Mouse (Mus musculus): Measurements from ENCODE around the gene Mamld1.

The Mamld1 gene

GRCm38 (mm10) chrX:71053246-71053645, 3.2 kb downstream of the Mamld1 start:
- no peaks in the 10 kb centered on the region for H3K36me3 ChIP-seq (ENCODE audit: insufficient read depth, low read length)
- no peaks in the 10 kb centered on the region for H3K9me3 ChIP-seq (ENCODE audit: low read length)
- H3K27me3 ChIP-seq (ENCODE audit: insufficient read depth, low read length), result peaks cover 35% of the 10 kb centered on the region
- H3K4me3 ChIP-seq (replicated peaks; ENCODE audit: low read length), result no peak overlapping the region
- TF ChIP-seq NANOG (IDR thresholded peaks at IDR 0.05; ENCODE audit: borderline replicate concordance, low read length) (no peak), POU5F1 (IDR thresholded peaks at IDR 0.05; ENCODE audit: borderline replicate concordance, low read length) (no peak), CTCF (conservative IDR thresholded peaks at IDR 0.05; ENCODE audit: low read length) (no peak)
- H3K4me1 ChIP-seq (replicated peaks; ENCODE audit: low read depth, low read length), result peaks cover 7% of the 10 kb centered on the region

- H3K4me3 ChIP-seq (replicated peaks; ENCODE audit: low read length), result no peak overlapping the region
- TF ChIP-seq NANOG (IDR thresholded peaks at IDR 0.05; ENCODE audit: borderline replicate concordance, low read length) (no peak), CTCF (conservative IDR thresholded peaks at IDR 0.05; ENCODE audit: low read length) (no peak)
- H3K9me3 ChIP-seq (ENCODE audit: low read length), result no peaks in the 10 kb centered on the region
- 0 out of 2 replicates have a peak, but pooled peaks cover 4% of the 10 kb centered on the region for H3K27me3 ChIP-seq (ENCODE audit: insufficient read depth, low read length)
- H3K4me1 ChIP-seq (replicated peaks; ENCODE audit: low read depth, low read length), result no peaks in the 10 kb centered on the region
- H3K36me3 ChIP-seq (ENCODE audit: insufficient read depth, low read length), result no peaks in the 10 kb centered on the region
These were observed 6.9 kb downstream of the Mamld1 start for GRCm38 (mm10) chrX:71056968-71057367.

GRCm38 (mm10) chrX:71085092-71085807, 35.2 kb downstream of the Mamld1 start:
- H3K4me3 ChIP-seq (replicated peaks; ENCODE audit: low read length), result no peak overlapping the region
- H3K9me3 ChIP-seq (ENCODE audit: low read length), result no peaks in the 10 kb centered on the region
- H3K36me3 ChIP-seq (ENCODE audit: insufficient read depth, low read length), result no peaks in the 10 kb centered on the region
- no peaks in the 10 kb centered on the region for H3K4me1 ChIP-seq (replicated peaks; ENCODE audit: low read depth, low read length)
- no peak for TF ChIP-seq POU5F1 (IDR thresholded peaks at IDR 0.05; ENCODE audit: borderline replicate concordance, low read length)
- no peak for TF ChIP-seq CTCF (conservative IDR thresholded peaks at IDR 0.05; ENCODE audit: low read length)
- no peak for TF ChIP-seq NANOG (IDR thresholded peaks at IDR 0.05; ENCODE audit: borderline replicate concordance, low read length)
- H3K27me3 ChIP-seq (ENCODE audit: insufficient read depth, low read length), result no peaks in the 10 kb centered on the region

GRCm38 (mm10) chrX:71087370-71088079, 37.5 kb downstream of the Mamld1 start:
- TF ChIP-seq NANOG (IDR thresholded peaks at IDR 0.05; ENCODE audit: borderline replicate concordance, low read length) (no peak), POU5F1 (IDR thresholded peaks at IDR 0.05; ENCODE audit: borderline replicate concordance, low read length) (no peak), CTCF (conservative IDR thresholded peaks at IDR 0.05; ENCODE audit: low read length) (no peak)
- Histone ChIP-seq H3K27me3 (ENCODE audit: insufficient read depth, low read length) (no peaks in the 10 kb centered on the region), H3K36me3 (ENCODE audit: insufficient read depth, low read length) (no peaks in the 10 kb centered on the region), H3K4me3 (replicated peaks; ENCODE audit: low read length) (no peak overlapping the region), H3K4me1 (replicated peaks; ENCODE audit: low read depth, low read length) (no peaks in the 10 kb centered on the region), H3K9me3 (ENCODE audit: low read length) (no peaks in the 10 kb centered on the region)

- Histone ChIP-seq H3K9me3 (ENCODE audit: low read length) (no peaks in the 10 kb centered on the region), H3K27me3 (ENCODE audit: insufficient read depth, low read length) (no peaks in the 10 kb centered on the region), H3K4me1 (replicated peaks; ENCODE audit: low read depth, low read length) (no peaks in the 10 kb centered on the region), H3K36me3 (ENCODE audit: insufficient read depth, low read length) (no peaks in the 10 kb centered on the region), H3K4me3 (replicated peaks; ENCODE audit: low read length) (no peak overlapping the region)
- TF ChIP-seq CTCF (conservative IDR thresholded peaks at IDR 0.05; ENCODE audit: low read length), result no peak
- no peak for TF ChIP-seq POU5F1 (IDR thresholded peaks at IDR 0.05; ENCODE audit: borderline replicate concordance, low read length)
- TF ChIP-seq NANOG (IDR thresholded peaks at IDR 0.05; ENCODE audit: borderline replicate concordance, low read length), result no peak
These were observed 38.0 kb downstream of the Mamld1 start for GRCm38 (mm10) chrX:71088080-71088414.

- TF ChIP-seq POU5F1 (IDR thresholded peaks at IDR 0.05; ENCODE audit: borderline replicate concordance, low read length) (no peak), NANOG (IDR thresholded peaks at IDR 0.05; ENCODE audit: borderline replicate concordance, low read length) (no peak), CTCF (conservative IDR thresholded peaks at IDR 0.05; ENCODE audit: low read length) (no peak)
- H3K36me3 ChIP-seq (ENCODE audit: insufficient read depth, low read length), result no peaks in the 10 kb centered on the region
- no peak overlapping the region for H3K4me3 ChIP-seq (replicated peaks; ENCODE audit: low read length)
- no peaks in the 10 kb centered on the region for H3K9me3 ChIP-seq (ENCODE audit: low read length)
- no peaks in the 10 kb centered on the region for H3K27me3 ChIP-seq (ENCODE audit: insufficient read depth, low read length)
- H3K4me1 ChIP-seq (replicated peaks; ENCODE audit: low read depth, low read length), result no peaks in the 10 kb centered on the region
These were observed 55.8 kb downstream of the Mamld1 start for GRCm38 (mm10) chrX:71105820-71106219.

- Histone ChIP-seq H3K36me3 (ENCODE audit: insufficient read depth, low read length) (no peaks in the 10 kb centered on the region), H3K27me3 (ENCODE audit: insufficient read depth, low read length) (no peaks in the 10 kb centered on the region), H3K4me1 (replicated peaks; ENCODE audit: low read depth, low read length) (no peaks in the 10 kb centered on the region), H3K9me3 (ENCODE audit: low read length) (no peaks in the 10 kb centered on the region), H3K4me3 (replicated peaks; ENCODE audit: low read length) (no peak overlapping the region)
- TF ChIP-seq NANOG (IDR thresholded peaks at IDR 0.05; ENCODE audit: borderline replicate concordance, low read length), result no peak
- TF ChIP-seq CTCF (conservative IDR thresholded peaks at IDR 0.05; ENCODE audit: low read length), result no peak
- no peak for TF ChIP-seq POU5F1 (IDR thresholded peaks at IDR 0.05; ENCODE audit: borderline replicate concordance, low read length)
These were observed 56.3 kb downstream of the Mamld1 start for GRCm38 (mm10) chrX:71106392-71106791.

GRCm38 (mm10) chrX:71108056-71108735, 58.1 kb downstream of the Mamld1 start:
- no peaks in the 10 kb centered on the region for H3K9me3 ChIP-seq (ENCODE audit: low read length)
- H3K36me3 ChIP-seq (ENCODE audit: insufficient read depth, low read length), result no peaks in the 10 kb centered on the region
- TF ChIP-seq NANOG (IDR thresholded peaks at IDR 0.05; ENCODE audit: borderline replicate concordance, low read length) (no peak), POU5F1 (IDR thresholded peaks at IDR 0.05; ENCODE audit: borderline replicate concordance, low read length) (no peak), CTCF (conservative IDR thresholded peaks at IDR 0.05; ENCODE audit: low read length) (no peak)
- H3K4me1 ChIP-seq (replicated peaks; ENCODE audit: low read depth, low read length), result no peaks in the 10 kb centered on the region
- no peaks in the 10 kb centered on the region for H3K27me3 ChIP-seq (ENCODE audit: insufficient read depth, low read length)
- no peak overlapping the region for H3K4me3 ChIP-seq (replicated peaks; ENCODE audit: low read length)

Data from E14TG2a.4 (cell line).